Mouse (Mus musculus): ENCODE results near the gene Hoxc10.

The Hoxc10 gene

GRCm38 (mm10) chr15:102945185-102946077 lies 21.2 kb upstream of the Hoxc10 start:
- no peak for DNase-seq (ENCODE audit: low spot score)

DNA sequence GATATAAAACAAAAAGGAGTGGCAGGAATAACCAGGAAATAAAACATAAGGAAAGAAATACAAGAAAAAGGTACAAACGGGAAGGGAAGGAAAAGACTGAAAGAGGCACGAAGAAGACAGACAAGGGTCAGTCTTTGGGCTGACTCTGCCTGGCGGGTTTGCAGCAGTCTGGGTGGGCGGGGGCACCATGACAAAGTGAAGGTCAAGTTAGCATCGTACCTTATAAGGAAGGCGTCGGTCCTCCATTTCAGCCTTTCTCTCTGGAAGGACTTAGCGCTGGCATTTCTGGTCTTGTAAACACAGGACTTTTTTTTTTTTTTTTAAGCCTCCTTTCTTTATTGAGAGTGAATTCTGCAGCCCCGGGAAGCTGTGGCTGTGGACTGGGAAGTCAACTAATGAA lies 19.3 kb upstream of the Hoxc10 start:
- DNase-seq (ENCODE audit: low spot score): no peak

DNA sequence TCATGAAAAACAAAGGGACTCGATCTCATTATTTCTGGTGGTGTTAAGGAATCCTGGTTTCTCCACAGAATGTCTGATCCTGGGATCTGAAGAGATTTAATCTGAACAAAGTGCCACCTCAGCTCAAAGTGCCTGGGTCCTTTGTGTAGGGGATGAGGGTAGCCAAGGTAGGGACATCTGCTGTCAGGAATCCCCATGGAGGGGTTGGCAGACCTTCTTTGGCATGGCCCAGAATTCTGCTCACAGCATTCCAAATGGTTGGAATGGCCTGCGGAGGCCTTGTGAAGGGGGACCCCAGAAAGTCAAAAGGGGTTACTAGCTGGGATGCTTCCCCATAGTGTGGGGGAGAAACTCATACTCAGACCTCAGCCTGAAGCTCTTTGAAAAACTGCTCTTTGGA lies 17.8 kb upstream of the Hoxc10 start:
- no peak for DNase-seq (ENCODE audit: low spot score)

DNA sequence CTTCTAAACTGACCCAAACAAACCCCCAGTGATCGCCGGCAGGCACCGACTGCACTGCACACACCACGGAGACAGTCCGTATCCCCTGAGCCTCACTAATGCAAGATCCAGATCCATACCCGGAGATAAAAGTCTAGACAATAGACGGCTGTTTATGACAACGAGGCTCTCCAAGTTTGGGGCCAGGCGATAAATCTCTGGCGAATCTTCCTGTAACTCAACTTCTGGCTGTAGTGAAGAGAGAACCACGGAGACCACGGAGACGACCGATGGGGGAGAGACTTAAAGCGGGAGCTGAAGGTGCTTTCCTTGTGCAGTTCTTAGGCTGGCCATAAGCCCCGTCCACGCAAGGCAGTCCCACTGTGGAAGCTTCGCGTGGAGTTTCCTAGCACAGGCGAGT lies 16.9 kb upstream of the Hoxc10 start:
- DNase-seq (ENCODE audit: low spot score): no peak

- DNase-seq (ENCODE audit: low spot score): no peak
Measured at GRCm38 (mm10) chr15:102950877-102951276, 15.7 kb upstream of the Hoxc10 start.

DNA sequence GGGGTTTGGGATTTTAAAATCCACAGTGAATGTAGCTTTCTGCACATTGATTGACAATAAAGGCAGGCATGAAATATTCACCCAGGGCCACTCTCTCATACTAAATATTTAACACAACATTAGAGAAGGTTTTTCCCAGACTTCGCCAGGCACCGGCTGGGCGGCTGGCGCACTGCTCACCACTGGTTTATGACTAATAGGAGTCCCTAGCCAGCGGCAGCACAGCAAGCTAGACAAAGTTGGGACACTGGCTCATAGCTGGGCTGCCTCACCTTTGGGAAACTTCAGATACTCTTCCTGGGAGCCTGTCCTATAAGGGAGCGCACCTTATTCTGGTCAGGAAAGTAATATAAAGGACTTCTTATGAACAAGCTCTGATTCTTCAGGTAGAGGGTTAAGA lies 13.0 kb upstream of the Hoxc10 start:
- no peak for DNase-seq (ENCODE audit: low spot score)

GRCm38 (mm10) chr15:102954192-102955006 lies 12.2 kb upstream of the Hoxc10 start, which contains the start of gene Hoxc11:
Gene Hoxc11, plus strand, starts transcription at chr15:102954427.
- no peak for DNase-seq (ENCODE audit: low spot score)

DNA sequence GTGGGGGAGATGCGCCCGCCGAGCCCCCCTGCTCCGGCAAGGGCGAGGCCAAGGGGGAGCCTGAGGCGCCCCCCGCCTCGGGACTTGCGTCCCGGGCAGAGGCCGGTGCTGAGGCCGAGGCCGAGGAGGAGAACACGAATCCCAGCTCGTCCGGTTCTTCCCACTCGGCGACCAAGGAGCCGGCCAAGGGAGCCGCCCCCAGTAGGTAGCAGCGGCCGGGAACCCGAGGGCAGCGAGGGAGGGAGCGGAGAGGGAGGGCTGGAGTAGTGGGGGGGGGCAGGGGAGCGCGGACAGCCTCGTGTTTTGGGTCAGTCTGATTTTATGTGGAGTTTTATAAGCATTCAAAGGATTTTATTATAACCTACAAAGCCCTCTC lies 11.6 kb upstream of the Hoxc10 start:
- no peak for DNase-seq (ENCODE audit: low spot score)

DNA sequence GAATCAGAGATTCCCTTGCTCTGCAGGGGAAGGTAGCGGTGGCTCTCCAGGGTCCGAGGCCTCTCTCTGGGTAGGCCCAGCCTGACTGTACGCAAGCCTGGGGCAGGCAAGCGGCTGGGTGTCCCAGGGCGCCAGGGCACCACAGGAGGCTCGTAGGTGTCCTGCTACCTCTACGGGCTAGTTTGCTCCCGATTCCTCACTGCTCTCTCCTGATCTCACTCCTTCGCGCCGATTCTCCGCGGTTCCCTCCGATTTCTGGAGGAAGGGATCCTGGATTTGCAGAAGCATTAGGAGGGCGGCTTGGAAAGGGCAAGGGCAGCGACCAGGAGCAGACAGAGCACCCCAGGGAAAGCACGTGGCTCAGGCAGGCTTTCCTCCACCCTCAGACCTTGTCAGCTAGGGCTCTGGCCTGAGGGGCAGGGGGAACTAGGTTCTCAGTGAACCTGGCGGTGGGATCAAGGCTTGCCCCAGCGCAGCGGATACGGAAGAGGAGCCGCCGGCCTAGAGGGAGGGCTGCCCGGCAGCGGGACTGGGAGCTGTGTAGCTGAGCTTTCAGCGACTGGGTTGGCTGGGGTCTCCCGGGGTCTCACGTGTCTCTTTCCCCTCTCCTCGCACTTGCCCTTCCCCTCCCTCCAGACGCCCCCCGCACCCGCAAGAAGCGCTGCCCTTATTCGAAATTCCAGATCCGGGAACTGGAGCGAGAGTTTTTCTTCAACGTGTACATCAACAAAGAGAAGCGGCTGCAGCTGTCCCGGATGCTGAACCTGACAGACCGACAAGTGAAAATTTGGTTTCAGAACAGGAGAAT lies 10.6 kb upstream of the Hoxc10 start:
- DNase-seq (ENCODE audit: low spot score): no peak

DNA sequence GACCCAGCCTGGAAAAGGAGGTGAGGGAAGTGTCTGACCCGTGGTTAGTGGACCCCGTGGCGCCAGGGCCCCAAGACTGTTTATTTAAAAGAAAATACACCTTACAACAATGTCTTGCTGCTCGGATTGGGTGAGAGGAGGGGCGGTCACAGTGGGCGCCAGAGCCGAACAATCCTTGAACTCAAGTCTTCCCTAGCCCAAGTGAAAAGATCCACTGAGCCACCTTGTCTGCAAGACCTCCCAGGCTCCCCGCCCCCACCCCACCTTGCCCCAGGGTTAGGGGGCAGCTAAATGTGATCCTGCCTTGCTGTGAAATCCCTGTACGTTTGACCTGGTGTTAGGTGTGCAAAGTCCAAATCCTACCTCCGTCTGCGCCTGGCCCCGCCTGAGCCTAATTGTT lies 9.7 kb upstream of the Hoxc10 start:
- no peak for DNase-seq (ENCODE audit: low spot score)

GRCm38 (mm10) chr15:102959663-102960191 lies 6.9 kb upstream of the Hoxc10 start:
- no peak for DNase-seq (ENCODE audit: low spot score)

DNA sequence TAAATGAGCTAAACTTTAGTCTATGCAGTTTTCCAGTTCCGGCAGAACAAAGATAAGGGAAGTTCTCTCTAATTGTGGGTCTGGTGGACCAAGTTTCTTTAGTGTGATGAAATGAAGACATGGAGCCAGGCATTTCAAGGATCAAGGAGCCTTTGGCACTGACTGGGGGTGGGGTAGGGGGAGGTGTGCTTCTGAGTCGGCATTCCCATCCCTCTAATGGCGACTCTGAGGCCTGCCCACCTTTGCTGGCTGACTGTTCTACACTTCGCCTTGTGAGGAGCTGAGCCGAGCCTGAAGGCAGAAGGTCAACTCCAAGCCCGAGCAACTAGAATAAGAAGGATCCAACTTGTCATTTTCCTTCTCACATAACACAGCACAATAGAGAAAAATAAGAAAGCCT lies 4.9 kb upstream of the Hoxc10 start:
- no peak for DNase-seq (ENCODE audit: low spot score)

GRCm38 (mm10) chr15:102962492-102962891 lies 4.1 kb upstream of the Hoxc10 start:
- no peak for DNase-seq (ENCODE audit: low spot score)

DNA sequence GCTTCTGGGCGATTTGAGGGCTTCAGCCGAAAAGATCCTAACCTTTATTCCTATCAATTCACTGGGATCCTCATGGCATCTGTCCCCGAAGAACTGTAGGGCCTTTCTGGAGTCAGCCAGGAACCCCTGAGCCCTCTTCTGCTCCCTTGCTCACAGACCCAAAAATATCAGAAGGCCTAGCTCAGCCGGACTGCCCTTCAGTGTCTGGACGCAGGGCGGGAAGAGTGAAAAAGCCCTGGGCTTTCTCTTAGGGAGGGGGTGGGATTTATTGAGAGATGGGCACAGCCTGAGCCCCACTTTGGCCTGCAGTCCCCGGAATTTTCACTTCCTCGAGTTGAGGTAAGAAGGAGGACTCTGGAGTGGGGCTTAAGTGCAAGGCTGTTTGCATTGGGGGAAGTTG lies 3.3 kb upstream of the Hoxc10 start:
- DNase-seq (ENCODE audit: low spot score): no peak

DNA sequence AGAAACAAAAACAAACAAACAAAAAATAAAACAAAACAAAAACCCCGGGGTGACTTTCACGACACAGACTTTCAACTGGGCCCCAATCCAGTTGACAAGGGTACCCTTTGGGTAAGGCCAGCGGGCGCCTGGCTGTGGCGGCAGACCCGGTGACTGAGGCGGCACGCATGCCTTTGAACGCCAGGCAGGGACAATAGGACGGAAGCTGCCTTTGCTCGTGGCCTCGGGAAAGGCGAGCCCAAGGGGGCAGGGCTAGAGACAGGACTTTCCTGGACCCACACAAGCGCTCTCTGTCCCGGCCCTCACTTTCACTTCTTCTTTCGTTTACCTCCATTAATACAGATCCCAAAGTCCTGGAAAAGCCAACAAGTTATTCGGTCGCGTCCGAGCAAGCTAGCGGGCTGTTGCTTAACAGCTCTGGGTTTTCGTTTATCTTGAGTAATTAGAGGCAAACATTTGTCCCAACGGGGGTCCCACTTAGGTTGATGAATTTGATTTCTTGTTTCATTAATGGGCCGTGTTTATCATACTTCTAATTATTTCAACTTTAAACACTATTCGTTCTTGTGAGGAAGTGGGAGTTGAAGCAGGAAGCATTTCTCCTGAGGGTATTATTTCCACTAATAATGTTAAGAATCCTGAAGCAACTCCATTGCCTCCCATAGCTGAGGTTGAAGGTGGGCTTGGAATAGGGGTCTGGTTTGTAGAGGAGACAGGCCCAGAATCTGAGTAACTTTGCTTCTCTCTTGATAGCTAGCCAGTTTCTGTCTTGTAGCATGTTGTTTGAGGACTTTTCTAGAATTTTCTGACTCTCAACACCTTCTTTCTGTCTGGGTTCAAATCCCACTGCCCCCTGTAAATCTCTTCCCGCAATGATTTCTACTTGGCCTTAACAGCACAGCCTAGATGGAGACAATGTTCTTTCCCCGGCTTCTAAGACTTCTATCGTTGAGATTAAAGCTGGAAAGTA lies 2.6 kb upstream of the Hoxc10 start:
- no peak for DNase-seq (ENCODE audit: low spot score)

DNA sequence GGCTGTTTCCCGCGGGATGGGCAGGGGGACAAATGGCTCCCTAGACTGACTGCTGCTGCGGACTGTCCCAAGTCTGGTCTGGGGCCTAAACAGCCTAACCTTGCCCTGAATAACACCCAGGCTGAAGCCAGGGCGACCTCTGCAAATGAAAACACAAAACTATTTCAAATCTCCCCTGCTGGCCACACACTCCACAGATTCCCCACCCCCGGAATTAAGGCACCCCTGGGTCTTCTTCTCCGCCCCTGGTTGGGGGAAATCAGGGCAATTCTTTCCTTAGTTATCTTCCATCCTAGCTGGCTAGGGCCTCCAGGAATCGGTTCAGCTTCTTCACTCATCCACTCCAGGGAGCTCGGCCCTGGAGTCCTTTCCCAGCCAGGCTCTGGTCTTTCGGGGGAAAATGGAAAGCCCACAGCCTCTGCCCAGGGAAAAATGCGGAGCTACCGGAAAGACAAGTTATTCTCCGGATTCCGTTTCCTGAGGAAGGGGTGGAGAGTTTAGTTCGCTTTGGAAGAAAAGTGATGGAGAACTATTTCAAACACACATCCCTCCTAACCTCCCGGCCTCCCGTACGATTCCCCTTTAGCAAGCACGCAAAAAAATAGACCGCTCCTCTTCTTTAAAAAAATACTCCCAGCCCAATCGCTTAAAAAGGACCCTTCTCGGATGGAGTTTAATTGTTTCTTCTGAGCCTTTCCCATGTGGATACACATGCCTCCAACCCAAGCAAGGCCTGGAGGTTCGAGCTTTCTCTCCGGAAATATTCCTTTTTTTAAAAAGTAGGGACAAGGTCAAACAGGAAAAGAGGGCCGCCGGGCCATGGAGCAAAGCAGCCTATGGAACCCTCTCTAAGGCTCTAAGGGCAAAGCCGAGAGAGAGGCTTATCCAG lies 1.3 kb upstream of the Hoxc10 start:
- DNase-seq (ENCODE audit: low spot score): no peak

DNA sequence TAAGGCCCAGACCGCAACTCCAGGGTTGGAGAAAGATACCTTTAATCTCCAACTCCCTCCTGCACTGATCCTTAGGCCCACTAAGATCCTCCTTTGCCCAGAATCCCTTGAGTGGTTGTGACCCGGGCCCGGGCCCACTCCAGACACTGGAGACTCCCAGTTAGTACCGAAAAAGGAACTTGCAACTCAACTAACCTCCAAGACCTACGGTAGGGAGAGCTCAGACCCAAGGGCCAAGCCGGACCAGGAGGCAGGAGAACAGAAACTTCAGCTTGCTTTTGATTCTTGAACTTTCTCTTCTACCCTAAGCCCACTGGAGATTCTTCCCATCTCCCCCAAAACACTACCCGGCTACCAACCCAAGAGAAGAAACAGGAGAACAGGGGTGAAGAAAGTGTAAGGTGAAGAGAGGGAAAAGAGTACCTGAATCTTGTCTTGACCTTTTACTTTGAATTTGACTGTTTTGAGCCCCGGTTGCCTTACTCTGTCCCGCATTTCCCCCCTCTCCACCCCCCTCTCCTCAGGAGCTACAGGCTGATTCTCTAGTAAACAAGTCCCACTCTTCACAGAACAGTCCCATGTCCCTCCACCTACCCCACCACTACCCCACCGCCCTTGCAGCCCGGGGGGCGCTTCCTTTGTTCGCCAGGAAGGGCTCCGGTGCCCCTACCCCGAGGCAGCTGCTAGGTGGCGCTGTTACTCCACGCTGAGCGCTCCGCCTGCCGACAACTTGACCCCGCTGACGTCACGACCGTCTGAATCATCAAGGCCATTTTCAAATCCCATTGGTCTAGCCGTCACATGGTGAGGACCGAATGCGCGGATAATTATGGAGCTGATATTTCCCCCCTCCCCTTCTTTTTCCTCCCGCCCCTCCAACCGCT lies 462 bp upstream of the Hoxc10 start:
- DNase-seq (ENCODE audit: low spot score): peak; percentile 34

GRCm38 (mm10) chr15:102967312-102967510 lies 615 bp downstream of the Hoxc10 start, which contains the start of gene Hoxc5:
Gene Hoxc5, plus strand, starts transcription at chr15:102967443.
- no peak for DNase-seq (ENCODE audit: low spot score)
